Mouse (Mus musculus) liver, embryonic 11.5 days (tissue): Measurements from ENCODE around the gene Rasa3. TPM values are rescaled to one million over a fixed set of nuclear protein-coding genes. Genes with fewer than 3 reads are reported as not detected.
A peak's percentile ranks its signal among the peaks of the same experiment; 100 is the strongest.

Source experiments
- ATAC-seq: fragments of 200-750 bp; cut with Nextera tagmentation; replicated peaks from 2 replicates; pipeline ENCODE4 v1.8.0; 2017; ENCODE audit warnings: moderate number of reproducible peaks, mild to moderate bottlenecking, moderate TSS enrichment, moderate library complexity; ENCODE audit not compliant: low FRiP score
- DNase-seq: peaks from one replicate; pipeline ENCODE4 v3.0.0-alpha.2; 2017; ENCODE audit warnings: low spot score
- H3K27ac ChIP-seq: fragments of 300-500 bp; sonication (generic); 2 replicates; pipeline ENCODE4 v1.5.1; 2014; ENCODE audit warnings: mild to moderate bottlenecking, low read depth, low read length, control low read depth
- H3K27me3 ChIP-seq: fragments of 300-500 bp; sonication (generic); replicated peaks from 2 replicates; pipeline ENCODE4 v1.6.1; 2014; ENCODE audit warnings: low read length, mixed read lengths; ENCODE audit not compliant: control insufficient read depth, insufficient read depth
- H3K36me3 ChIP-seq: fragments of 300-500 bp; sonication (generic); 2 replicates; pipeline ENCODE4 v1.6.1; 2014; ENCODE audit warnings: mild to moderate bottlenecking, low read length, moderate library complexity, mixed read lengths; ENCODE audit not compliant: control insufficient read depth, insufficient read depth
- H3K4me1 ChIP-seq: fragments of 300-500 bp; sonication (generic); replicated peaks from 2 replicates; pipeline ENCODE4 v1.6.1; 2014; ENCODE audit warnings: low read length, mixed read lengths; ENCODE audit not compliant: control insufficient read depth, insufficient read depth
- H3K4me2 ChIP-seq: fragments of 300-500 bp; sonication (generic); 2 replicates; pipeline ENCODE4 v1.6.1; 2014; ENCODE audit warnings: mild to moderate bottlenecking, control low read depth, moderate library complexity
- H3K4me3 ChIP-seq: fragments of 300-500 bp; sonication (generic); 2 replicates; pipeline ENCODE4 v1.5.1; 2014; ENCODE audit warnings: low read depth, low read length, control low read depth
- H3K9ac ChIP-seq: fragments of 300-500 bp; sonication (generic); 2 replicates; pipeline ENCODE4 v1.6.1; 2014; ENCODE audit warnings: low read depth, low read length, control low read depth
- H3K9me3 ChIP-seq: fragments of 300-500 bp; sonication (generic); 2 replicates; pipeline ENCODE4 v1.6.1; 2016; ENCODE audit warnings: low read length, inconsistent platforms, mixed read lengths; ENCODE audit not compliant: control insufficient read depth
- WGBS: fragments of 180-500 bp; shearing (Covaris S2); extraction: QIAGEN DNeasy Blood & Tissue Kit; methylation state at CpG from one replicate; pipeline ENCODE4 v1.1.7; 2014; 5-methylcytosine and 5-hydroxymethylcytosine counted together
- polyA plus RNA-seq: library from polyadenylated mRNA; unstranded; fragments of >200 nt; fragmentation: Nextera tagmentation; extraction: Ambion mirVana; gene quantifications from 2 replicates; pipeline ENCODE4 v1.2.1, GENCODE M21; 2014

The Rasa3 gene
- polyA plus RNA-seq, 1 experiment from 2014 or later: 37.2 TPM

DNA sequence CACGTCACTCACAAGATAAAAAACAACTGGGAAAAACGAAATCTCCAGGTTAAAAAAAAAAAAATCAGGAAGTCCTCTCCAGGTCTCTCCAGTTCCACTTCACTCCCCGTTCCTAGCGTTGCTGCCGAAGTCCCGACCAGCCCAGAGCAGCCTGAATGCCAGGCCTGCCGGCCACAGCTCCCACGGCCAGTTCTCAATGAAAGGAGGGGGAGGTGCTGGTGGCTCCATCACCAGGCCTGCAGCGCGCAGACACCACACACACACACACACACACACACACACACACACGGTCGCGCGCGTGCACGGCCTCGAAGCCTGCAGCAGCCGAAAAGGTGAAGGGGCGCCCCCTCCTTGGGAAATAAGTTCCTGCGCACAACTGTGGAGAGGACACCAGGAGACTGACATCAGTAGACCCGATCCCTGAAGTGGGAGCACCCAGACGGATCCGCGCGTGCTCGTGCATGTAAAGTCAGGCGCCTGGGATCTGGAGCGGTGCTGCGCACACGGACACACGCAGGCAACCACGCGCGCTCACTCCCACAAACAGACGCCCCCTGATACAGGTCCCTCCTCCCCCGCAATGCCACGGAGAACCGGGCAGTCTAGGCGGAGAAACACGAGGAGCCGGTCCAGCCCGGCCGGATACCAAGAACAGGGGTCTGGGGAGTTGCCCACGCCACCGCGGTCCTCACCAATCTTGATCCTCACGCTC, 546 bp downstream of the Rasa3 start:
- peak overlapping the region; percentile 77 for H3K27ac ChIP-seq
- DNase-seq (peak; percentile 70), ATAC-seq (peak; percentile 32)
- peak overlapping the region; percentile 88 for H3K4me2 ChIP-seq
- H3K9ac ChIP-seq: peak overlapping the region; percentile 73
- H3K36me3 ChIP-seq: no peaks in the 10 kb centered on the region
- under 1% methylated on average over 46 of the region's 47 CpGs for WGBS
- H3K4me1 ChIP-seq: peaks cover 42% of the 10 kb centered on the region
- no peaks in the 10 kb centered on the region for H3K9me3 ChIP-seq
- peak overlapping the region; percentile 82 for H3K4me3 ChIP-seq
- H3K27me3 ChIP-seq: no peaks in the 10 kb centered on the region

DNA sequence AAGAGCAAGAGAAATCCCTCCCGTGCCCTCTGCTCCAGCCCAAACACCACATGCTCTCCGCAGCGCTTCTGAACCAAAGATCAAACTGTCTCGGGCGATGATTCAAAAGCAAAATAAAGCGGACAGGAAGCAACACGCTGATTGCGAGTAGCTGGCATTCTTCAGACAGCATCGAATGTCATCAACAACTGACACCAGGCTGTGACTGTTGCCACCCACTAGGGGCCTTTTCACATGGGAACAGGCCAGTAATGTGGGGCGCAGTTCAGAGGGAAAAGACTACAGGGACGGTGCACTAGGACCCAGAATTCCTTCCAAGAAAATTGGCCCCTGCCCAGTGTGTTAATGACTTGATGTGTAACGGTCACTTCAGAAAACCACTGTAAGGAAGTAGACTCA, 1.1 kb downstream of the Rasa3 start:
- WGBS: under 1% methylated on average over 12 of the region's 12 CpGs
- Histone ChIP-seq H3K36me3 (no peaks in the 10 kb centered on the region), H3K9ac (peak overlapping the region; percentile 73), H3K4me3 (peak overlapping the region; percentile 82), H3K9me3 (no peaks in the 10 kb centered on the region), H3K27me3 (no peaks in the 10 kb centered on the region), H3K4me2 (peak overlapping the region; percentile 88), H3K4me1 (peaks cover 48% of the 10 kb centered on the region), H3K27ac (peak overlapping the region; percentile 68)
- DNase-seq: peak; percentile 60
- no peak for ATAC-seq

DNA sequence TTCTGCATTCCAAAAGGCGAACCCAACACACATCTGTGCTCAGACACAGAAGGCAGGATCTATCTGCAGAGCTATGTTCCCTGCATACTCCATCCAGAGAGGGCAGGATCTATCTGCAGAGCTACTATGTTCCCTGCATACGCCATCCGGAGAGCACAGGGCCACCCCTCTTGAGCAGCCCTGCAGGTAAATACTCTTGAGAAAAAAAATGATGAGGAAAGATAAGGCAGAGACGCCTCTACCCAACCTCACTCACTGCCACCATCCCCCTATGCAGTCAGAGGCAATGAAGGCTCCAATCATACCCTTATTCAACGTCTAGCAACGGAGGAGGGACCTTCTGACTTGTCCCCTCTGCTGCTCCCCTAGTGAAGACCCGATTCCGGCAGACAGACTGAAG, 1.9 kb downstream of the Rasa3 start:
- Histone ChIP-seq H3K4me3 (peak overlapping the region; percentile 82), H3K4me2 (peak overlapping the region; percentile 88), H3K9ac (peak overlapping the region; percentile 73), H3K27ac (peak overlapping the region; percentile 68), H3K36me3 (no peaks in the 10 kb centered on the region), H3K9me3 (no peaks in the 10 kb centered on the region), H3K4me1 (peaks cover 56% of the 10 kb centered on the region), H3K27me3 (no peaks in the 10 kb centered on the region)
- no peak for ATAC-seq
- no peak for DNase-seq
- 33% methylated on average over 8 of the region's 8 CpGs for WGBS

DNA sequence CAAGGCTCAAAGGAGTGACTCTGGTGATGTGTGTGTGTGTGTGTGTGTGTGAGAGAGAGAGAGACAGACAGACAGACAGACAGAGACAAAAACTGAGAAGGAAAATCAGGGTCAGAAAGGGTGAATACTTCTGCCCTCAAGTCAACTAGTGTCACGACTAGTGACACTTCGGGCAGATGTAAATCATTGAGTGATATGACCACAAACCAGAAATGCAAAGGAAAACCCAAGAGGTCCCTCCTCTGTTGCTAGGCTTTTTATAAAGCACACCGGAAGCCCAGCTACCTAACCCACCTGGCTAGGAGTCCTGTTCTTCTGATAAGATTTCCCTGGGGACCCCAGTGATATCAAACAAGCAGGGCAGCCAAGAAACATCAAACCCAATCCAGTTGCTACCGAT, 2.3 kb downstream of the Rasa3 start:
- Histone ChIP-seq H3K36me3 (no peaks in the 10 kb centered on the region), H3K4me3 (peak overlapping the region; percentile 82), H3K9me3 (no peaks in the 10 kb centered on the region), H3K27me3 (no peaks in the 10 kb centered on the region), H3K9ac (peak overlapping the region; percentile 73), H3K27ac (peak overlapping the region; percentile 68; the same call in 1 of the 2 replicates), H3K4me1 (peaks cover 59% of the 10 kb centered on the region), H3K4me2 (peak overlapping the region; percentile 88)
- ATAC-seq (no peak), DNase-seq (no peak)
- 35% methylated on average over 4 of the region's 4 CpGs for WGBS

DNA sequence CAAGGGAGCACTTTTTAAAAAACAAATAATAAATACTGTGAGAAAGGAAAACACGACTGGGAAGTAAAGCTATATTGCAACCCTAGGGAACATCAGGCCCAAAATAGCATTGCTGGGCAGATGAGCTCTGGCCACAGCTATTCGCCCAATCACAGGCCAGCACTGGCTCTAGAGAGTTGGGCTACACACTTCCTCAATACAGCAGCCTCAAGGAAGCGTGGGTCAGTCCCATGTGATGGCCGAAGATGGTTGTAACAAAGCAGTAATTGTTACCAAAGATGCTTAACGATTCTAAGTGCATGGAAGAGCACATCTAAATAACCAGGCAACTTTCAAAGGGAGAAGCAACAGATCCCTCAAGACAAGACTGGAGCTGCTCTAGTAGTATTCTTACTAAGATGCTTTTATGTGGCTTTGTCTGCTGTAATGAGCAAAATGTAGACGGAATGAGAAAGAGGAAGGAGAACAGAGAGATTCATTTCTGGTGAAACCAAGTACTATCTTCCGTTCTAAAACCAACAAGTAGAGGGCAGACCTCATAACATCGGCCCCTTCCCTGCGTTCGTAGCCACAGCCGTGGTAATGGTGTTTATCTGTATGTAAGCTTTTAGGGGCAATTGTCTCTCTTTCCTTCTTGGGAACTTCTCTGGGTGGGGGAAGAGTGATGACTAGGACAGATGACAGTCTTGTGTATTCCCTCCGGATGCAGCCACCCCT, 3.0 kb downstream of the Rasa3 start:
- ATAC-seq: no peak
- 32% methylated on average over 12 of the region's 12 CpGs for WGBS
- H3K9ac ChIP-seq: 0 out of 2 replicates have a peak overlapping the region, but pooled peaks have one; percentile 30
- no peaks in the 10 kb centered on the region for H3K9me3 ChIP-seq
- peak overlapping the region; percentile 82 for H3K4me3 ChIP-seq
- no peak for DNase-seq
- peak overlapping the region; percentile 68; the same call in 1 of the 2 replicates for H3K27ac ChIP-seq
- H3K4me1 ChIP-seq: peaks cover 60% of the 10 kb centered on the region
- H3K27me3 ChIP-seq: no peaks in the 10 kb centered on the region
- H3K36me3 ChIP-seq: no peaks in the 10 kb centered on the region
- peak overlapping the region; percentile 88 for H3K4me2 ChIP-seq

DNA sequence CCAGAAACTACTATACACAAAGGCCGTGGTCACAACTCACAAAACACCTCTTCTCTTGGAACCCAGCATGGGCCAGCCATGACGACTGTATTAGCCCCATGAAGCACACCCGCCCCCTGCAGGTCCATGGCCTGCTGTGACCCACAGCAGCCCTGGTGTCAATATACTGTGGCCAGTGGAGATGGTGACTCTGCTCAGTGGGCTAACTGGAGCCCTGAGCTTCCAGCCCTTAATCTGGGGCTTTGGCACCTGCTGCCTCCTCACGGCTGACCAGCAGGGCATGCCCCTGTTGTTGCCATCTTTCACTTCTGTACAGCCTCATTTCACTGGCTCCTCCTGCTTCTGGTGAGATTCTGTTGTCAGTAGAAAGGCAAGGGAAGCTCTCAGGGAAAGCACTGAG, 4.2 kb downstream of the Rasa3 start:
- H3K27me3 ChIP-seq: no peaks in the 10 kb centered on the region
- H3K4me1 ChIP-seq: peaks cover 60% of the 10 kb centered on the region
- H3K9me3 ChIP-seq: no peaks in the 10 kb centered on the region
- no peaks in the 10 kb centered on the region for H3K36me3 ChIP-seq
- no peak overlapping the region for H3K4me3 ChIP-seq
- WGBS: 64% methylated on average over 4 of the region's 4 CpGs
- ATAC-seq (no peak), DNase-seq (no peak)
- H3K27ac ChIP-seq: peak overlapping the region; percentile 1; the same call in 1 of the 2 replicates
- peak overlapping the region; percentile 33 for H3K4me2 ChIP-seq
- no peak overlapping the region for H3K9ac ChIP-seq

DNA sequence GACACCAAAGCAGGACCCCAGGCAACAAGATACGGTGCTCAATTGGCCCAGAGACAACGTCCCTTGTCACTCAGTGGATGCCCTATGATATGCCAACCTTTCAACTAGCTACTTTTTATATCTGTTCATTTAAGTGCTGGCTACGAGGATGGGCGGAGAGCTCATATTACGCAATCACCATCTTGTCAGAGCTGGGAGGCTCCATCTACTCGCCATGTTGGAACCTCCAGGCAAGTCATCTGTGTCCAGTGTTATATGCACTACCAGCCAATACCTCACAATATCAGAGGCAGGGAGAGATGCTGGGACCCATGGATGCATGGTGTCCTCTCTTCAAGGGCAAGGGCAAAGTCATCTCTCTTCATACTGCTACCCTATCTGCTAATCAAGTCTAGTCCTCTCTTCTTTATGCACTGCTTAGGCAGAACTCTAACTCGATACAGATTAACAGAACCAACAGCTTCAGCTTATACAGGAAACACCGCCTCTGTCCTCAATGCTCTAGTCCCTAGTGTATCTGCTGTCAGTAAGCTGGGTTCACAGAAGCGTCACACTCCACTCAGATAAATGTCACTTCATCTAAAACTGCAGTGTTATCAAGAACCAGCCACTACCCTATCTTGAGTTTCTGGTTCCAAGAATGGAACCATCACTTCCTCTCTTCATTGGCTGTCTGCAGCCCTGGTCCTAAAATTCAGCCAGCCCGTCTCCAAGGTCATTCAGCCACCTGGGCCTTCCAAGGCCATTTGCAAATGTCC, 6.0 kb downstream of the Rasa3 start:
- no peak overlapping the region for H3K4me3 ChIP-seq
- H3K9me3 ChIP-seq: no peaks in the 10 kb centered on the region
- H3K9ac ChIP-seq: no peak overlapping the region
- ATAC-seq: peak; percentile 72
- no peak for DNase-seq
- H3K36me3 ChIP-seq: no peaks in the 10 kb centered on the region
- peak overlapping the region; percentile 28; the same call in 1 of the 2 replicates for H3K27ac ChIP-seq
- WGBS: 58% methylated on average over 10 of the region's 10 CpGs
- H3K27me3 ChIP-seq: no peaks in the 10 kb centered on the region
- peaks cover 62% of the 10 kb centered on the region for H3K4me1 ChIP-seq
- peak overlapping the region; percentile 41 for H3K4me2 ChIP-seq

DNA sequence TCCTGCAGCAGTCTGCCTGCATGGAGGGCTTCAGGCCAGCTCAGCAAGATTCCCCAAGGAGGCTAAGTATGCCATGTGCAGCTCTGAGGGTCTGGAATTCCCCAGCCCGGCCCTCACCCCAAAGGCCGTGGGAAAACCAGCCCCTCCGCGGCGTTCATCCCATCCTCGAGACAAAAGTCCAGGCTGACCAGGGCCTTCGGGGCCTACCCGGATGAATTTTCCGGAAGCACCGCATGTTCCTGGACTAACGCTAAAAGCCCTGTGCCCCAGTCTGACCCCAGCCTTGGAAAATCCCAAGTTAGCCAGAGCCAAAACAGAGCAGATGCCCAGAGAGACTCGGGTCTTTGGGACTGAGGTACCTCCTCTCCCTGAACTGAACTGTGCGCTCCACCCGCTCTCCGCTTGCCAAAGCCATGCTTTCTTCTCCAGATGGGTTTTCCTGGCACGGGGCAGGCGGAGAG, 7.4 kb downstream of the Rasa3 start:
- H3K4me1 ChIP-seq: peaks cover 62% of the 10 kb centered on the region
- ATAC-seq (no peak), DNase-seq (no peak)
- H3K9me3 ChIP-seq: no peaks in the 10 kb centered on the region
- 87% methylated on average over 17 of the region's 17 CpGs for WGBS
- H3K27me3 ChIP-seq: no peaks in the 10 kb centered on the region
- H3K36me3 ChIP-seq: no peaks in the 10 kb centered on the region
- H3K27ac ChIP-seq: no peak overlapping the region
- no peak overlapping the region for H3K9ac ChIP-seq
- no peak overlapping the region for H3K4me3 ChIP-seq
- no peak overlapping the region for H3K4me2 ChIP-seq
